Mouse (Mus musculus) forebrain, embryonic 10.5 days (tissue): ENCODE data around the gene Tbx18. TPM values are rescaled to one million over a fixed set of nuclear protein-coding genes. Genes with fewer than 3 reads are reported as not detected.

Source experiments
- DNase-seq: peaks from one replicate; pipeline ENCODE4 v3.0.0-alpha.2; 2017; ENCODE audit warnings: low spot score; ENCODE audit errors: extremely low spot score
- H3K27ac ChIP-seq: fragments of 300-500 bp; sonication (generic); 2 replicates; pipeline ENCODE4 v1.5.1; 2016; ENCODE audit warnings: mild to moderate bottlenecking
- H3K27me3 ChIP-seq: fragments of 300-500 bp; sonication (generic); 2 replicates; pipeline ENCODE4 v1.6.1; 2016; ENCODE audit warnings: mild to moderate bottlenecking; ENCODE audit not compliant: poor library complexity, severe bottlenecking
- H3K36me3 ChIP-seq: fragments of 300-500 bp; sonication (generic); replicated peaks from 2 replicates; pipeline ENCODE4 v1.6.1; 2016; ENCODE audit warnings: mild to moderate bottlenecking, moderate library complexity
- H3K4me1 ChIP-seq: fragments of 300-500 bp; sonication (generic); 2 replicates; pipeline ENCODE4 v1.6.1; 2016
- H3K4me3 ChIP-seq: fragments of 300-500 bp; sonication (generic); 2 replicates; pipeline ENCODE4 v1.5.1; 2016; ENCODE audit warnings: mild to moderate bottlenecking, moderate library complexity
- H3K9me3 ChIP-seq: fragments of 300-500 bp; sonication (generic); 2 replicates; pipeline ENCODE4 v1.6.1; 2016; ENCODE audit warnings: mild to moderate bottlenecking, moderate library complexity
- WGBS: fragments of 180-500 bp; shearing (Covaris S2); methylation state at CpG from one replicate; pipeline ENCODE4 v1.1.7; 2016; 5-methylcytosine and 5-hydroxymethylcytosine counted together
- polyA plus RNA-seq: library from polyadenylated mRNA; unstranded; fragments of >200 nt; fragmentation: Nextera tagmentation; extraction: Ambion mirVana; gene quantifications from 2 replicates; pipeline ENCODE4 v1.2.1, GENCODE M21; 2016

The Tbx18 gene
- 3.0 and 3.1 TPM in 2 replicates for polyA plus RNA-seq

GRCm38 (mm10) chr9:87730961-87731535, at the start of gene Tbx18:
Gene Tbx18 (minus strand): TSS chr9:87731260.
- H3K4me3 ChIP-seq: peak within 1 kb of the TSS; percentile 60
- under 1% methylated on average over 27 of the region's 27 CpGs for WGBS
- no peaks in the 10 kb centered on the region for H3K9me3 ChIP-seq
- H3K27me3 ChIP-seq: peaks cover 100% of the 10 kb centered on the region
- H3K36me3 ChIP-seq: no peaks in the 10 kb centered on the region
- DNase-seq: peak; percentile 88
- H3K4me1 ChIP-seq: peaks cover 31% of the 10 kb centered on the region
- H3K27ac ChIP-seq: peak within 1 kb of the TSS; percentile 75

- H3K27ac ChIP-seq: no peak overlapping the region
- no peaks in the 10 kb centered on the region for H3K4me1 ChIP-seq
- no peaks in the 10 kb centered on the region for H3K9me3 ChIP-seq
- no peak overlapping the region for H3K4me3 ChIP-seq
- no peaks in the 10 kb centered on the region for H3K27me3 ChIP-seq
- H3K36me3 ChIP-seq: no peaks in the 10 kb centered on the region
- no peak for DNase-seq
- WGBS: 94% methylated on average over 2 of the region's 2 CpGs
Observed at GRCm38 (mm10) chr9:87773951-87774350, 42.9 kb upstream of the Tbx18 start.

GRCm38 (mm10) chr9:87755621-87756020, 24.6 kb upstream of the Tbx18 start:
- 71% methylated on average over 4 of the region's 4 CpGs for WGBS
- Histone ChIP-seq H3K4me3 (no peak overlapping the region), H3K9me3 (no peaks in the 10 kb centered on the region), H3K27me3 (no peaks in the 10 kb centered on the region), H3K27ac (no peak overlapping the region), H3K4me1 (no peaks in the 10 kb centered on the region), H3K36me3 (no peaks in the 10 kb centered on the region)
- DNase-seq: no peak

- no peak for DNase-seq
- peaks cover 21% of the 10 kb centered on the region for H3K4me1 ChIP-seq
- H3K4me3 ChIP-seq: no peak overlapping the region
- H3K36me3 ChIP-seq: no peaks in the 10 kb centered on the region
- H3K27ac ChIP-seq: no peak overlapping the region
- H3K9me3 ChIP-seq: no peaks in the 10 kb centered on the region
- WGBS: 78% methylated on average over 8 of the region's 8 CpGs
- H3K27me3 ChIP-seq: peaks cover 71% of the 10 kb centered on the region
Observed at GRCm38 (mm10) chr9:87741599-87741998, 10.5 kb upstream of the Tbx18 start.

GRCm38 (mm10) chr9:87740667-87741066, 9.6 kb upstream of the Tbx18 start:
- Histone ChIP-seq H3K36me3 (no peaks in the 10 kb centered on the region), H3K27ac (no peak overlapping the region), H3K27me3 (peaks cover 80% of the 10 kb centered on the region), H3K9me3 (no peaks in the 10 kb centered on the region), H3K4me3 (peak overlapping the region; percentile 46), H3K4me1 (peaks cover 21% of the 10 kb centered on the region)
- whole genome bisulfite sequencing: 2% methylated on average over 11 of the region's 11 CpGs
- DNase-seq: peak; percentile 75

- Histone ChIP-seq H3K27ac (no peak overlapping the region), H3K27me3 (peaks cover 85% of the 10 kb centered on the region), H3K4me3 (peak overlapping the region; percentile 46), H3K36me3 (no peaks in the 10 kb centered on the region), H3K4me1 (peaks cover 21% of the 10 kb centered on the region), H3K9me3 (no peaks in the 10 kb centered on the region)
- WGBS: under 1% methylated on average over 20 of the region's 20 CpGs
- DNase-seq: peak; percentile 64
Observed at GRCm38 (mm10) chr9:87740241-87740645, 9.2 kb upstream of the Tbx18 start.

GRCm38 (mm10) chr9:87739543-87740161, 8.6 kb upstream of the Tbx18 start:
- Histone ChIP-seq H3K27me3 (peaks cover 91% of the 10 kb centered on the region), H3K4me1 (peaks cover 21% of the 10 kb centered on the region), H3K27ac (no peak overlapping the region), H3K9me3 (no peaks in the 10 kb centered on the region), H3K36me3 (no peaks in the 10 kb centered on the region), H3K4me3 (peak overlapping the region; percentile 46)
- WGBS: under 1% methylated on average over 41 of the region's 41 CpGs
- DNase-seq: peak; percentile 46

GRCm38 (mm10) chr9:87738766-87739542, 7.9 kb upstream of the Tbx18 start:
- no peak for DNase-seq
- under 1% methylated on average over 39 of the region's 39 CpGs for WGBS
- H3K27me3 ChIP-seq: peaks cover 98% of the 10 kb centered on the region

GRCm38 (mm10) chr9:87738123-87738522, 7.1 kb upstream of the Tbx18 start:
- WGBS: 1% methylated on average over 13 of the region's 13 CpGs
- no peak overlapping the region for H3K4me3 ChIP-seq
- no peak for DNase-seq
- H3K27ac ChIP-seq: no peak overlapping the region
- H3K27me3 ChIP-seq: peaks cover 100% of the 10 kb centered on the region
- H3K4me1 ChIP-seq: peaks cover 25% of the 10 kb centered on the region
- no peaks in the 10 kb centered on the region for H3K36me3 ChIP-seq
- H3K9me3 ChIP-seq: no peaks in the 10 kb centered on the region

More at GRCm38 (mm10) chr9:87738766-87739542, 7.9 kb upstream of the Tbx18 start:
- H3K36me3 ChIP-seq: no peaks in the 10 kb centered on the region
- H3K4me3 ChIP-seq: peak overlapping the region; percentile 46
- no peak overlapping the region for H3K27ac ChIP-seq
- H3K4me1 ChIP-seq: peaks cover 21% of the 10 kb centered on the region
- H3K9me3 ChIP-seq: no peaks in the 10 kb centered on the region

- Histone ChIP-seq H3K9me3 (no peaks in the 10 kb centered on the region), H3K27ac (no peak overlapping the region), H3K36me3 (no peaks in the 10 kb centered on the region), H3K4me3 (no peak overlapping the region), H3K4me1 (peaks cover 28% of the 10 kb centered on the region), H3K27me3 (peaks cover 100% of the 10 kb centered on the region)
- DNase-seq: no peak
- 4% methylated on average over 4 of the region's 4 CpGs for WGBS
Observed at GRCm38 (mm10) chr9:87737271-87737670, 6.2 kb upstream of the Tbx18 start.

- no peaks in the 10 kb centered on the region for H3K36me3 ChIP-seq
- no peak overlapping the region for H3K27ac ChIP-seq
- WGBS: 0% methylated on average over 9 of the region's 9 CpGs
- H3K4me1 ChIP-seq: peaks cover 34% of the 10 kb centered on the region
- H3K27me3 ChIP-seq: peaks cover 100% of the 10 kb centered on the region
- no peak for DNase-seq
- no peak overlapping the region for H3K4me3 ChIP-seq
- H3K9me3 ChIP-seq: no peaks in the 10 kb centered on the region
Observed at GRCm38 (mm10) chr9:87735046-87735445, 4.0 kb upstream of the Tbx18 start.

- H3K27ac ChIP-seq: no peak overlapping the region
- H3K27me3 ChIP-seq: peaks cover 100% of the 10 kb centered on the region
- H3K9me3 ChIP-seq: no peaks in the 10 kb centered on the region
- 0% methylated on average over 9 of the region's 9 CpGs for WGBS
- peaks cover 34% of the 10 kb centered on the region for H3K4me1 ChIP-seq
- no peak overlapping the region for H3K4me3 ChIP-seq
- DNase-seq: no peak
- no peaks in the 10 kb centered on the region for H3K36me3 ChIP-seq
Observed at GRCm38 (mm10) chr9:87734631-87735030, 3.6 kb upstream of the Tbx18 start.

GRCm38 (mm10) chr9:87733732-87734131, 2.7 kb upstream of the Tbx18 start:
- DNase-seq: no peak
- WGBS: 1% methylated on average over 11 of the region's 11 CpGs
- Histone ChIP-seq H3K4me3 (no peak overlapping the region), H3K27me3 (peaks cover 100% of the 10 kb centered on the region), H3K36me3 (no peaks in the 10 kb centered on the region), H3K4me1 (peaks cover 31% of the 10 kb centered on the region), H3K9me3 (no peaks in the 10 kb centered on the region), H3K27ac (no peak overlapping the region)
